Mouse (Mus musculus) liver, postnatal 0 days (tissue): Measurements from ENCODE around the gene Lrrc8a. TPM values are rescaled to one million over a fixed set of nuclear protein-coding genes. Genes with fewer than 3 reads are reported as not detected.

Experiments
- ATAC-seq: fragments of 200-750 bp; cut with Nextera tagmentation; 2 replicates; pipeline ENCODE4 v1.8.0; 2017; ENCODE audit warnings: mild to moderate bottlenecking, moderate library complexity
- DNase-seq: peaks from one replicate; pipeline ENCODE4 v3.0.0-alpha.2; 2016
- H3K27ac ChIP-seq: fragments of 300-500 bp; sonication (generic); 2 replicates; pipeline ENCODE4 v1.5.1; 2014; ENCODE audit warnings: antibody characterized with exemption, moderate library complexity, mild to moderate bottlenecking, low read depth
- H3K27me3 ChIP-seq: fragments of 300-500 bp; sonication (generic); 2 replicates; pipeline ENCODE4 v1.6.1; 2014; ENCODE audit warnings: low read length, control low read depth, mixed read lengths; ENCODE audit not compliant: insufficient read depth
- H3K36me3 ChIP-seq: fragments of 300-500 bp; sonication (generic); replicated peaks from 2 replicates; pipeline ENCODE4 v1.6.1; 2014; ENCODE audit warnings: mild to moderate bottlenecking, control low read depth, low read length, moderate library complexity, mixed read lengths; ENCODE audit not compliant: insufficient read depth
- H3K4me1 ChIP-seq: fragments of 300-500 bp; sonication (generic); 2 replicates; pipeline ENCODE4 v1.6.1; 2014; ENCODE audit warnings: antibody characterized with exemption, mild to moderate bottlenecking, control low read depth; ENCODE audit not compliant: insufficient read depth
- H3K4me2 ChIP-seq: fragments of 300-500 bp; sonication (generic); 2 replicates; pipeline ENCODE4 v1.6.1; 2014; ENCODE audit warnings: low read depth, mild to moderate bottlenecking, low read length, moderate library complexity, mixed read lengths
- H3K4me3 ChIP-seq: fragments of 300-500 bp; sonication (generic); 2 replicates; pipeline ENCODE4 v1.5.1; 2014; ENCODE audit warnings: low read depth, low read length
- H3K9ac ChIP-seq: fragments of 300-500 bp; sonication (generic); replicated peaks from 2 replicates; pipeline ENCODE4 v1.6.1; 2014; ENCODE audit warnings: mild to moderate bottlenecking, moderate library complexity
- H3K9me3 ChIP-seq: fragments of 300-500 bp; sonication (generic); 2 replicates; pipeline ENCODE4 v1.6.1; 2016; ENCODE audit warnings: mild to moderate bottlenecking, control low read depth, low read length, mixed read lengths
- CTCF ChIP-seq: sonication (generic); IDR thresholded peaks from 2 replicates; pipeline ENCODE4 v1.5.1; 2016; ENCODE audit warnings: antibody characterized with exemption, low read depth
- EP300 ChIP-seq: IDR thresholded peaks from 2 replicates; pipeline ENCODE4 v1.6.1; 2016; ENCODE audit warnings: antibody characterized with exemption, low read depth, mild to moderate bottlenecking
- WGBS: fragments of 180-500 bp; shearing (Covaris S2); extraction: QIAGEN DNeasy Blood & Tissue Kit; methylation state at CpG from one replicate; pipeline ENCODE4 v1.1.7; 2014; ENCODE audit not compliant: insufficient replicate concordance; 5-methylcytosine and 5-hydroxymethylcytosine counted together
- polyA plus RNA-seq: library from polyadenylated mRNA; unstranded; fragments of >200 nt; fragmentation: Nextera tagmentation; extraction: Ambion mirVana; gene quantifications from 2 replicates; pipeline ENCODE4 v1.2.1, GENCODE M21; 2015

Gene Lrrc8a
- polyA plus RNA-seq, 1 experiment from 2014 or later = 20.3 TPM

DNA sequence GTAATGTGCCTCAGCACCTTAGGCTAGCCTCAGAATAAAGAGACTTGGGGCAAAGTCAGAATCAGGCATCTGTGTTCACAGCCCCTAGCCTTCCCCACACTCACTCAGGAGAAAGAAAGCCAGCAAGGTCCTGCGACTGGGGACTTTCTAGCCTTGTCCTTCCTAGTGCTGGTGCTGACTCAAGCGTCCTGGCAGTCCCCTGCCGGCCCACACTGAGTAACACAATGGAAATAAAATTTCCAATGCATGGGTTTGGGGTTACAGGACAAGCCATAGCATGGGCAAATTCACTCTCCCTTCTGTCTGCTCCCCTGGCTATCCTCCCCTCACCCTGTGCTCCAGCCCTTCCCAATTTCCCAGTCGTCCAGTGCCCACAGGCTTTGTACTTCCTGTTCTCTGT is 30.9 kb downstream of the Lrrc8a start:
- Histone ChIP-seq H3K27me3 (no peaks in the 10 kb centered on the region), H3K4me3 (no peak overlapping the region), H3K4me2 (peak overlapping the region; percentile 22; the same call in 1 of the 2 replicates), H3K9me3 (no peaks in the 10 kb centered on the region), H3K4me1 (peaks cover 44% of the 10 kb centered on the region), H3K36me3 (peaks cover 16% of the 10 kb centered on the region), H3K9ac (no peak overlapping the region; the same call in 1 of the 2 replicates), H3K27ac (peak overlapping the region; percentile 45; the same call in 1 of the 2 replicates)
- TF ChIP-seq CTCF = 0 out of 2 replicates have a peak, but pooled peaks have one; percentile 9
- TF ChIP-seq EP300 = no peak
- ATAC-seq = no peak
- WGBS = 49% methylated on average over 4 of the region's 4 CpGs
- no peak for DNase-seq

DNA sequence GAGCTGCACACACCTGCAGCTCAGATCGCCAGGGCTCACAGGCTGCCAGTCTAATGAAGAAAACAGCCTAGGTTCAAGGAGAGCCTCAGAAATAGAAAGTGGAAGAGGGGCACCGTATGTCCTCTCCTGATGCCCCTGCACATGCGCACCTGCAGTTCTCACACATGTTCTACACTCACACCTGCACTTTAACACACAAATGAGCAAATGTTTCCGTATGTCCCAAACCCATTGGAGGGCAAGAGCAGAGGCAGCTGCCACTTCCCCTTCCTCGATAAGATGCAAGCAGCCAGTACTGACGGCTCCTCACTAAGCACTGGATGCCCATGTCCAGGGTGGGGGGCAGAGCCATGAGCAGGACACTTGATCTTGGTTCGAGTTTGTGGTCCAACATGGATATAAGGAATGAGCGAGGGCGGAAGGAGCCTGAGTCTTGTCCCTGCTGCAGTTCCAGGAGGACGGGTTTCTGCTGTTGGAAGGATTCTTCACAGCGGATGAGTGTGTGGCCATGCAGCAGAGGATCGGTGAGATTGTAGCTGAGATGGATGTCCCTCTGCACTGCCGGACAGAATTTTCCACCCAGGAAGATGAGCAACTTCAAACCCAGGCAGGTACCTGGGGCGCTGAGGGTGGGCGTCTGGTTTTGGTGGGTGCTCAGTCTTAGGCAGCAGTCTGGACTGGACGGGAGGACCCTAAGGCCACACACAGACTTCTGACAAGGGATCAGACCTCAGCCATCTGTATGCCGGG is 31.9 kb downstream of the Lrrc8a start:
- peaks cover 6% of the 10 kb centered on the region for H3K36me3 ChIP-seq
- peak overlapping the region; percentile 50; the same call in 1 of the 2 replicates for H3K27ac ChIP-seq
- DNase-seq (no peak), ATAC-seq (no peak)
- H3K9me3 ChIP-seq = no peaks in the 10 kb centered on the region
- no peak overlapping the region for H3K4me3 ChIP-seq
- H3K27me3 ChIP-seq = no peaks in the 10 kb centered on the region
- no peak for TF ChIP-seq CTCF
- TF ChIP-seq EP300 = no peak
- 73% methylated on average over 17 of the region's 17 CpGs for WGBS
- H3K4me1 ChIP-seq = peaks cover 44% of the 10 kb centered on the region
- no peak overlapping the region for H3K9ac ChIP-seq
- no peak overlapping the region for H3K4me2 ChIP-seq

DNA sequence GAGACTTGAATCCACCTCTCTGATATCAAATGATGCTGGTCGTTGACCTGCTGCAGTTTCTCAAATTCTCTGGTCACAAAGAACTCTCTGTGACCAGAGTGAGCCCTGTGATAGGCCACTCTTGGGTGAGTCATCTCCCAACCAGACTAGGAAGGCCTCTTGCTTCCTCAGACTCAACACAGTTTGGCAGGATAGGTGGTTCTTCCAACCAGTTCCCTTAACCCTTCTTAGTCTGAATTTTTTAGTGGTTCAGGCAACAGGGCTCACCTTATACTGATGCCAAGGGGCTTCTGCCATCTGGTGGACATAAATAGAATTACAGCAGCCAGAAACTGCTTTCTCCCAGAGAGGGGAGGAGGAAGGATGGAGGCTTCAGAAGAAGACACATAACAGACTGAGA is 32.6 kb downstream of the Lrrc8a start:
- H3K4me2 ChIP-seq = no peak overlapping the region

DNA sequence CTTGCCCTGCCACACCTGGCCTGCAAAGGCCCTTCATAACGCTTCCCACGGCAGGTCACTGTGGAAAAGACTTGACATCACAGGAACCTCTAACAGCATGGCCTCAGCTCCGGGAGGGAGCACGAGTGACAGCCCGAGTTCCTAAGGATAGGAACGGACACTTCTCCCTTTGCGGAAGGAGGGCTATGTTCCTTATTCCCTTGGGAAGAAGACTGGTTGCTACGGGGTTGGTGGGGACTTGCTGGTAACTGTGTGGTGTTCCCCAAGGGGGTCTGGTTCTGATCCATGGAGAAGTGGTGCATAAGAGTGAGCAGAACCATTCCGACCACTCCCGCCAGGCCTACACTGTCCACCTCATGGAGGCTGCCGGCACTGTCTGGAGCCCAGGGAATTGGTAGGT is 43.2 kb downstream of the Lrrc8a start, which contains the start of gene Gm28038:
Gene Gm28038 (plus strand): TSS at position 301 of the 400 bp plus-strand sequence.
- no peak for DNase-seq
- H3K4me1 ChIP-seq = peaks cover 12% of the 10 kb centered on the region
- 87% methylated on average over 11 of the region's 11 CpGs for WGBS
- TF ChIP-seq CTCF (no peak), EP300 (no peak)
- H3K4me2 ChIP-seq = no peak within 1 kb of the TSS
- ATAC-seq = no peak
- H3K27ac ChIP-seq = no peak within 1 kb of the TSS
- no peak within 1 kb of the TSS for H3K9ac ChIP-seq
- no peaks in the 10 kb centered on the region for H3K27me3 ChIP-seq
- H3K4me3 ChIP-seq = no peak within 1 kb of the TSS
- H3K36me3 ChIP-seq = no peaks in the 10 kb centered on the region
- H3K9me3 ChIP-seq = no peaks in the 10 kb centered on the region

More for the DNA sequence above, 32.6 kb downstream of the Lrrc8a start:
- Histone ChIP-seq H3K9ac (no peak overlapping the region), H3K4me1 (peaks cover 37% of the 10 kb centered on the region), H3K4me3 (no peak overlapping the region), H3K27ac (peak overlapping the region; percentile 50; the same call in 1 of the 2 replicates), H3K9me3 (no peaks in the 10 kb centered on the region), H3K27me3 (no peaks in the 10 kb centered on the region), H3K36me3 (no peaks in the 10 kb centered on the region; the same call in none of the 2 replicates)
- peak; percentile 93 for TF ChIP-seq CTCF
- TF ChIP-seq EP300 = peak; percentile 65
- 23% methylated on average over 1 of the region's 1 CpGs for WGBS
- ATAC-seq = peak; percentile 75
- peak; percentile 51 for DNase-seq

DNA sequence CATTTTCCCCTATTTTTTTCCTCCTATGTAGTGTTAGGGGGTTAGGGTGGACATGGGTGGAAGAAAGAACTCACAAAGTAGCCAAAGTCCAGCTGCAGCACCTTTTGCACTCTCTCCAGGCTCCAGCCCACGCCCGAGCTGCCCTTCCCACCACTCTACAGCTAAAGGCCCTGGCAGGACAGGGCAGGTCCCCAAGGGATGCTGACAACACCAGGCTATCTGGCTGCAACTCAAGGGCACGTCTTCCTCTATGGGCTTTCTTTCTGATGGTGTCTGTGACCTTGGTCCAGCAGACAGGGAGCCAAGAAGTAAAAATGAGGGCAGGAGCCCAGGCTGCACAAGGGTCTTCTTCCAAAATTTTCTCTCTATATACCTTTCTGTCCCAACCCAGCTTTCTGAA is 44.1 kb downstream of the Lrrc8a start:
- DNase-seq = no peak

DNA sequence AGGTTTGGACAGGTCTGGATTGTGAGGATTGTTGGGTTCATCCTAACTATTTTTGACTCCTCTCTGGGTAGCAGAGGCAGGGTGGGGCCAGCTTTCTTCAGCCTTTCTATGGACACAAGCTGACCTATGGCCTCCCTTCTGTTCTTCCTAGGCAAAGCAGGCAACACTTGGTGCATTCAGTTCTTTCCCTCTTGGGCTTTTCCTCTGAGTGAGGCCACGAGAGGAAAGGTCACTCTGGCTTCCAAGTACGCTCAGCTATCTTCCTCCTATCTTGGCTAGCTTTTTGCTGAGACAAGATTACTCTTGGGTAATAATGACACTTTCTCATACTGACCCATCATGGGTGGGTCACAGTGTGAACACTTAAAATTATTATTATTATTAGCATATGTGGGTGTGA is 45.7 kb downstream of the Lrrc8a start:
- WGBS = 73% methylated on average over 2 of the region's 2 CpGs
- DNase-seq = no peak

More for the DNA sequence above, 44.1 kb downstream of the Lrrc8a start:
- H3K9ac ChIP-seq = no peak overlapping the region
- H3K9me3 ChIP-seq = no peaks in the 10 kb centered on the region
- peaks cover 12% of the 10 kb centered on the region for H3K4me1 ChIP-seq
- TF ChIP-seq CTCF = no peak
- no peak for TF ChIP-seq EP300
- no peaks in the 10 kb centered on the region for H3K36me3 ChIP-seq
- H3K4me3 ChIP-seq = no peak overlapping the region
- 71% methylated on average over 3 of the region's 3 CpGs for WGBS
- H3K27ac ChIP-seq = no peak overlapping the region
- no peak overlapping the region for H3K4me2 ChIP-seq
- no peaks in the 10 kb centered on the region for H3K27me3 ChIP-seq
- no peak for ATAC-seq

More for the DNA sequence above, 45.7 kb downstream of the Lrrc8a start:
- Histone ChIP-seq H3K36me3 (no peaks in the 10 kb centered on the region), H3K4me3 (no peak overlapping the region), H3K27me3 (no peaks in the 10 kb centered on the region), H3K4me2 (no peak overlapping the region), H3K27ac (no peak overlapping the region), H3K9me3 (no peaks in the 10 kb centered on the region), H3K4me1 (peaks cover 23% of the 10 kb centered on the region), H3K9ac (no peak overlapping the region)
- no peak for TF ChIP-seq CTCF
- no peak for TF ChIP-seq EP300
- no peak for ATAC-seq
